Mouse (Mus musculus): Measurements from ENCODE around the gene Zfand3.

The Zfand3 gene

DNA sequence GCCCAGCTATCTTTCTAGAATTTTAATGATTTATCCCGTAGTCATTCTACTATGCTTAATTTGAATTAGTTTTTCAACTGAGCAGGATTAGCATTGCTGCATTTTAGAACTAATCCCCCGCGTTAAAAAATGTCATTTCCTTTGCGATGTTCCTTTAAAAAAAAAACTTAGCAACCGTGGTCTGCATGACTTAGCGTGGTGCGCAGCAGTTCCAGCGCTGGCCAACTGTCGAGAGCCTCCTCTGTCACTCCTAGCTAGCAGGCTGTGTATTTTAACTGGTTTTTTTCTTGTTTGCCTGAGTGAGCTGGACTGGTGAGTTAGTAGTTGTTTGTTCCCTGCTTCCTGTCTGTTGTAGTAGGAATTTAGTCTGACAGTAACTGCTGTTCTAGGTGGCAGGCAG, 48.9 kb downstream of the Zfand3 start:
- DNase-seq, result no peak

DNA sequence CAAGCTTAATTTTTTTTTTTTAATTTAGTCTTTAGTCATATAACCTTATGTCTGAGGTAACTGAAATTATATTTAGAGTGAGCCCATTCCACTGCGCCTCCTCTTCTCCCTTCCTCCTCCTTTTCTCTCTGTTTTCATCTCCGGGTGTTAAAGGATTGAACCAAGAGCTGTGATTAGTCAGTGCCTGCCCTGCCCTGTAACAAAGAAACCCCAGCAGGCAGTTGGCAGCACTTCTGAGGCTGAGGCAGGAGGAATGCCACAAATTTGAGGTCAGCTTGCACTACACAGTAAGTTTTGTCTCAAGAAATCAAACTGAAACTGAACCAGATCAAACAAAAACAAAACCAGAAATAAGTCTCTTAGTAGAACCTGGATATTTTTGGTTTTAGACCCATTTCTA, 49.3 kb downstream of the Zfand3 start:
- DNase-seq, result no peak

DNA sequence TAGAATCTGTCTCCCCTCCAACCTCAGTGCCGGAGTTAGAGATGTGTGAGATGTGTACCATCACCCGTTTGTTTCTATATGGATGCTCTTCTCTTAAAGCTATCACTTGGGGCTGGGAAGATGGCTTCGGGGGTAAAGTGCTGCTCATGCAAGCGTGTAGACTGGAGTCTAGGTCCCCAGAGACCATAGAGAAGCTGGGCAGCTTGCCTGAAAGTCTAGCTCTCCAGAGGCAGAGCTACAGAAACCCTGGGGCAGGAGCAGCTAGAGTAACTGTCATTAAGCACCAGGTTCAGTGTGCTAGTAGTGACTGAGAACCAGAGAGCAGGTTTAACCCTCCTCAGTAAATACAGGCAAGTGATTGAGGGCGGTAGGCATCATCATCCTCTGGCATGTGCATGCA, 51.7 kb downstream of the Zfand3 start:
- DNase-seq, result no peak

DNA sequence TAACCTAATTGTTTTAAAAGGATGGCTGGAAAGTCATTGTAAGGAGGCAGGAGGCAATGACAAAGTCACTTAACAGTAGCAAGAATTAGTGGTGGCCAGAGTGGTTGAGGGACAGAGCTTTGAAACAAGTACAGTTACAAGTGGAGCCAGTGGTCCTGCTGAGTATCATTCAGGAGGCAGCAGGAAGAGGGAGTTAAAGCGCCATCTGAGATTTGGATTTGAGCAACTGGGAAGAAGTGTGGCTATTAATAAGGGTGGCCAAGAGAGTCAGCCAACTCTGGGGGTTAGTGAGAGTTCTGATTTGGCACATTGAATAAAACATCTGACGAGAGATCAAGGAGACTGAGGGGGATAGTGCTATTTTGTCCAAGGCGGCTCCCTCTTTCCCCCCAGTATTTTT, 54.1 kb downstream of the Zfand3 start:
- no peak for DNase-seq

- DNase-seq, result no peak
Measured at GRCm38 (mm10) chr17:30059066-30059465, 54.5 kb downstream of the Zfand3 start.

DNA sequence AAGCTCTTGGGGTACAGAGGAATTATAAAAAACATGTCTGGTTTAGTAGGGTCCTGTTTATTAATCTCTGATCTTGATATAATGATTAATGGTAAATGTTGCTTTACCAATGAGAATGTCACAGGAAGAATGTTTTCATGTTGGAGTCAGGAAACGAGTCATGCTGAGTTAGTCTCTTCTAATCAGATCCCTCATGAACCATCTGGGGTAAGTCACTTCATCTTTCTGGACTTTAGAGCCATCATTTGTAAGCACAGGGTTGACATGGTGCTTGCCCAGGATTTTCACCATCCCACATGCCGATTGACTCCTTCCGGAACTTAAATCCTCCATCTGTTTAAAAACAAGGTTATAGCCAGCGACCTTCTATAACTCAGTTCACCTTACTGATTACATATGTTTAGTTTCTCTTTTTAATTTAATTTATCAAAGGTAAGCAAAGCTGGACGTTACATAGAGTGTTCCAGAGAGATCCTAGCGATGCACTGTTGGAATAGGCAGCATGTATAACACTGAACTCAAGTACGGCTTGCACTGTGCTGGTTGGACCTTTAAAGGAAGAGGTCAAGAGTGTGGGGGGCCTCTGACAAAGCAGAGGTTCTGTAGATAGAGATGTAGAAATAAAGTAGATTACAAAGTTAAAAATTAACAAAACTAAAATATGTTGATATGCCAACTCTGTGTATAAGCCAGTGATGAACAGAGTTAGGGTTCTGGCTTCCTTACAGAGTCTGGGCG, 56.7 kb downstream of the Zfand3 start:
- DNase-seq, result no peak

GRCm38 (mm10) chr17:30063849-30064248, 59.3 kb downstream of the Zfand3 start:
- no peak for DNase-seq

GRCm38 (mm10) chr17:30064746-30065145, 60.2 kb downstream of the Zfand3 start:
- no peak for DNase-seq

GRCm38 (mm10) chr17:30069776-30070175, 65.2 kb downstream of the Zfand3 start:
- no peak for DNase-seq

DNA sequence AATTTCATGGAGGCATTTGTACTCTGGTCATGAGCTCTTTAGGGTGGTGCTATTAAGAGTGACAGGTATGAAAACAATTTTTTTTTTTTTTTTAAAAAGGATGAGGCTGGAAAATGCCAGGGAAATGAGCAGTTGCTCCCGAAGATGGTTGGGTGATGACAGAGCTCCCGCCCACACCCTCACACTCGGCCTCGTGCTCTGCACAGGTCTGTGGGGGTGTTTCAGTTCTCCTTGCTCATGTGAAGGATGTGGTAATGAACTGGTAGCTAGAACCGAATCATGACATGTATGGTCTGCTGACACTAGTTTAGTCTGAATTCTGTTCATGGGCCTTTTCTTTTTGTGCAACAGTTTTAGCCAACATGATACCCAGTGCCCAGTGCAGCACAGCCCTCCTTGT, 66.1 kb downstream of the Zfand3 start:
- DNase-seq, result no peak

DNA sequence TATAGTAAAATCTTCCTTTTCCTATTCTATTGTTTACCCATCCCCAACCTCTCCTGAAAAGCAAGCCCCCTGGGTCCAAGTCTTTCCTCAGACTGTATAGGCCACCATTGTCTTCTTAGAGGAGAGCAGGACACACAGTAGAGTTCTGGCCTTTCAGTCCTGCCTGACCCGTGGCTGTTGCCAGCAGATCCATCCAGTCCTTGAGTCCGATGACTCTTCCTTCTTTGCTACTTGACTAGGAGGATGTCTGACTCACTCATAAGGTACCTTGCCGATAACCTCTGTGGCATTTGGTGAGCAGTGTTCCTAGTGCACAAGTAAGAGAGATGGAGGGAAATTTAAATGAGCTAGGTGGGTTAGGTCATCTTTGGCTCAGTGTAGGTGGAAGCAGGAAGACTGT, 68.1 kb downstream of the Zfand3 start:
- DNase-seq, result no peak

DNA sequence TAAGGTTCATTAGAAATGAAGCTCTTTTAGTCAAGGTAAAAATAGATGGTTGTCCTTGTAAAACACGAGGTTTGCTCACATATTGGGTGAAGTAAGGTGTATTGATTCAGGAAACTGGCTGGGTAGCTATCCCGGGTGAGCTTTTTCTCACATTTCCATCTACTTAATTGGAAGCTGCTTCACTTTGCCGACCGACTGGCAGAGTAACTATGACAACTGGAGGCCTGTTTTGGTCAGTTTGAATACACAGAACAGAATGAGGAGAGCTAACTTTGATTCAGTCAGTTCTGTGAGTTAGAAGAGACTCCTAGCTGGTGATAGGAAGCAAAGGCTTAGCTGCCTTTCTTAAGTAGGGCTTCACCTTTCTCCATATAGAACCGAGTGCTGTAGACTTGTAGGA, 71.4 kb downstream of the Zfand3 start:
- no peak for DNase-seq

DNA sequence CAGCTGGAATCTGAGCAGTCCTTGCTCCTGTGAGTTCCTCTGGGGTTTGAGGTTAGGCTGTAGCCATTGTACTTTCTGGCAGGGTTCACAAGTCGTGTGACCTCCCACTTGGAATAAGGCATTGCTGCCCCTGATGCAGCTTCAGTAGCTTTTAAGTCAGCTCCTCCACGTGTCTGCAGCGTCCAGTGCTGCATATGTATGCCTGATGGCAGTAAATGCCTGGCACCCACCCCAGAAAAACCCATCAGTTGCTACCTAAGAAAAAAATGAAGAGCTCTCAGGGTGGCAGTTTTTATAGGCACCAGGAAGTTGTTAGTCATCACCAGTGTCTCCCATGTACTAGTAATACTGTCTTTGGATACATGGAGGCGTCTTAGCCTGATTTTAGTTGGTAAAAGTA, 79.5 kb downstream of the Zfand3 start:
- DNase-seq, result no peak

DNA sequence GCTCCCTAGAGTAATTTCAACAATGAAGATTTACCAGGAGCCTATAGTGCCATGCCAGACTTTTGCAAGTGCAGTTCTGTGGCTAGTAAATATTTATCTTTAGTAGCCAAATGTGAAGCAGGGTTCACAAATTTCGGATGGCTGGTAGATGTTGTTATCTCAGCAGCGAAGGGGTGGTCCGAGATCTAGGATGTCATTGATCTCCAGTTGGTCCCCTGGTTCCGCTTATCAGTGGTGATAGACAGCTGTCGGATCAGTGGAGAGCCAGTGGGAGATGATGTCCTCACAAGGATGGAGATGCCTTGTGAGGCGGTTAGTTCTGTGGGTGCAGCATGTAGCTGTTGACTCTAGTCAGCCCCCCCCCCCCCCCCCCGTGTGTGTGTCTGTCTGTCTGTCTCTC, 82.2 kb downstream of the Zfand3 start:
- DNase-seq, result no peak

DNA sequence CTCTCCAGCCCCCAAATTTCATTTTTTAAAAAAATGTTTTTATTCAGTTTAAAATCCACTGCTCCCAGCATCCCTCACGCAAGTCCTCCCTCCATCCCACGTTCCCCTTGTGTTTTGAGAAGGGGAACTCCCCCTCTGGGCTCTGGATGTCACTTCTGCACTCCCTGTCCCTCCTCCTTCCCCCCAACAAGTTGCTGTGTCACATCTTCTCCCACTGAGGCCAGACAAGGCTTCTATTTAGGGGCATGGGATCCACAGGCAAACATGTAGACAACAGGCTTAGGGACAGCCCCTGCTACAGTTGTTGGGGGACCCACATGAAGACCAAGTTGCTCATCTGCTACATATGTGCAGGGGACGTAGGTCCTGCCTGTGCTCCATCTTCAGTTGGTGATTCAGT, 83.9 kb downstream of the Zfand3 start:
- no peak for DNase-seq

DNA sequence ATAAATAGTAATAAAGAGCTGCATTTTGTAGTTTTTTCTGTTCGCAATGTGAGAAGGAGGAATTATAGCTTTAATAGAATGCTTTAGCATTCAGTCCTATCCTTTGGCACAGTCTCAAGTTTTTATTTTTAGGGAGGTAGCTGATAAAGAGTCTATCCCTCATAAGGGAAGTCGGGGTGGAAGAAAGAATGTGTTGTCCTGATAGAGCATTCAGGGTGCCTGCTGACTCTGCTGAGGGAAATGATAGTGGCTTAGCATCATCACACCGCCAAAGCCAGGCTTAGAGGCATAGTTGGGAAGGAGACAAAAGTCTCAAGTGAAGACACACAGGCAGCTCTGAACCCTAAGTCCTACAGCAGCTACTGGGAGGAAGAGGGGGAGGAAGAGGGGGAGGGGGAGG, 85.9 kb downstream of the Zfand3 start:
- no peak for DNase-seq

DNA sequence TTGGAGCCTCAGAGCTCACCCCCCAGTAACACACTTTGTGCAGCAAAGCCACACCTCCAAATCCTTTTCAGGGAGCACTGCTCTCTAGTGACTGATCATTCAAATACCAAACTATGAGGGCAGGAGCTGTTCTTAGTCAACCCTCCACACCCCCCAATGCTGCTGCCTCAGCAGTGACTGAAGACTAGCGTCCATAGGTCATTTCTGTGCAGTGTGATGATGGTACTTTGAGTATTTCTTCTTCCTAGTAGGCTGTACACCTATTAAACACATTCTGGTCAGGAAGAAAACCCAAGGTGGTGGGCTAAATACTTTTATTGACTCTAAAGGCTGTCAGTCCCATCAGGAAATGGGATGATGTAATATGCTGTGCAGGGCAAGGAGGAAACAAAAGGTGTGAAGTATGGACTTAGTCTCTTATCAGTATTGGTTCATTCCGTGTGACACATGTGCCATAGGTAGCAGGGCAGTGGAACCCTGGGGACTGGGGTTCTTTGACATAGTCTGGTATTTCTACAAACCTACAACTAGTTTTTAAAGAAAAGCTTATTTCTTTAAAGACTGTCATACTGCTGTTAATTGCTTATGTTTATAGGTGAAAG, 88.7 kb downstream of the Zfand3 start:
- DNase-seq, result no peak

DNA sequence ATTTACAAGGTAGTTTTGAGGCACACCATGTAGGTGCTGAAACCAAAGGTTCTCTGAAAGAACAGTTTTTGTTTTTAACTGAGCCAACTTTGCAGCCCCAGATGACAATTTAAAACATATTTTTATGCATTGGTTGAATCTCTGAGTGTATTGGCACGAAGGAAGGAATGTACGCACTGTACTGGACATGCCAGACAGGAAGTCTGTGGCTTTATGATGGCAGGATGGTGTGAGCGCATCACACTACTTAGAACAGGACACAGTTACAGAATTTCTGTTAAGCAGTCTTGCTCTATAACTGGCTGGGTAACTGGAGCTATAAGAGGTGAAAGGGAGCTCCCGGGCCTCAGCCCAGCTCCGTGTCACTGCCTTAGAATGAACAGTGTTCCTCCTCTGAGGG, 92.6 kb downstream of the Zfand3 start:
- DNase-seq, result no peak

DNA sequence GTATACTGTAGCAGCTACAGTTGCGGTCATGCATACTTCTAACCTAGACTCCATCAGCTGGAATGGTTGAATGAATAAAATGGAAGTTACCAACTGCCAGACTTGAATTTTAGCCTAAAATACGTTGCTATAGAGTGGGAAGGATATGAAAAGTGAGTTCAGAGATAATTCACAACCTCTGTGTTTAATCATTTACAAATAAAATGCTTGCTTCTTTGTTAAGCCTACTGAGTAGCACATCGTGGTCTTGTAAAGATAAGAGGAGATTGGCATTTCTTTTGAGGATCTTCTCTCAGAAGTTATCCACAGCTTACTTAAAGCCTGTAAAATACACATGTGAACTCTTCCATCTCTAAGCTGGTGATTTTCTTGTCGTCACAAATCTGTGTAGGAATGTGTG, 93.1 kb downstream of the Zfand3 start:
- no peak for DNase-seq

GRCm38 (mm10) chr17:30099670-30100069, 95.1 kb downstream of the Zfand3 start:
- DNase-seq, result no peak

GRCm38 (mm10) chr17:30101801-30102200, 97.3 kb downstream of the Zfand3 start:
- no peak for DNase-seq

GRCm38 (mm10) chr17:30103005-30103404, 98.5 kb downstream of the Zfand3 start:
- no peak for DNase-seq

DNA sequence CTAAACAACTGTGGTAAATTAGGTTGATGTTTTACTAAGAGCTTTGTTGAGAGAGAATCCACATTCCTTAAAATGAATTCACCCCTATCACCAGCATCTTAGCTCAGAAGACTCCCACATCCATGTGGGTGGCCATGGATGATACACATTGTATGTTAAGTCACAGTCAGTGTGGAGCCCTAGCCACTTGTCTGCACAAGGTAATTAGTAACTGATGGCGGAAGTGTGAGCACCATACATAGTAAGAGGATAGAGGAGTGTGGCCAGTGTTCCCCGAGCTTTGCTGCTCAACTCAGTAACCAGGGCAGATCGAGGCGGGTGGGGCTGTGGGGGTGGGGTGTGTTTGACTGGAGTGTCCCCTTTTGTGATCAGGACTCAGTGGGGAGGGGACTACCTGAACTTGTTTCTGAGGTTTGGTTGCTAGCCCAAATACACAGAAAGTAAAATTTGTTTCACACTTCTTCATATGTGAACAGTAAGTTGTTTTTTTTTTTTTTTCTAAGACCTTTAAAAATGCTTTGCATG, 99.2 kb downstream of the Zfand3 start:
- no peak for DNase-seq

DNA sequence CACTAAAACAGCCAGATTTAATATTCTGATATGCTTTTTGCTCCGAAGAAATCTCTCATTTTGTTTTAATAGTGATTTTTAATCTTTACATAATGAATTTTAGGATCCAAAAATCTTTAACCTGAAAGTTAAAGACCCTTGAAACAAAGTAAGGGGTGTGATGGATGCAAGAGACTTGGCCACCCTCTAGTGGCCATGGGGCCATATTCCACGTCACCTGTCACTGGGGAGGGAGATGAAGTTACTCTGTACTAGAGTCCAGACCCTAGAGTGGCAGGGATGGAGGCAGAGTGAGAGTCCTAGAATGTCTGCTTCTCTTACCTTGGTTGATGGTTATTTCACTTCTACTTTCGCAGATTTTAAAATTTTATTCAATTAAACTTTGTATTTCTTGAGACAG, 100.8 kb downstream of the Zfand3 start:
- DNase-seq, result no peak

DNA sequence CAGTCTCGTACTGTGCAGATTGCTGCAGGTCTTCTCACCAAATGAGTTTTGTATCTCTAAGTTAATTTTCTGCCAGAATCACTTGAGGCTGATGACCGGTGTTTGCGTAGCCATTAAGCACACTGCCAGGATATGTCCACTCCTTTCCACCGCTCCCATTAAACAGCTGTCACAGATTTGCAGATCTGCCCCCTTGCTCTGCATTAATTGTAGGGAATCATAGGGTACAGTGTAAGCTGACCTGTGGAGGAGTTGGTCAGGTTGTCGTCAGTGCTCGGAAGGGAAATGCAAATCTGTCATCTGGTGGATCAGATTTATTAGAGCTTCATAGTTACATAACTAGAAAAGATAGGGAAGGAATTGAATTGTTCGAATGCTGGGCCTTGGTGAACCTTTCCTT, 106.1 kb downstream of the Zfand3 start:
- peak; percentile 11 for DNase-seq

All from cerebellum, adult 8-10 months (tissue).